Mouse (Mus musculus) left cerebral cortex, postnatal 14 days (tissue): Measurements from ENCODE around the gene Gtf2e1. TPM values are rescaled to one million over a fixed set of nuclear protein-coding genes. Genes with fewer than 3 reads are reported as not detected.

Experiments
- DNase-seq, 2 experiments: peaks; one replicate each; pipeline ENCODE4 v3.0.0; 2021 to 2022; ENCODE audit warnings: low spot score in 2 of 2, mixed read lengths in 1 of 2
- intact Hi-C: fragments of 180-260 bp; cut with DNase I; formaldehyde crosslinking; loops from one replicate; pipeline ENCODE4 v1.15.1; 2025
- total RNA-seq, 2 experiments: library from RNA; stranded (reverse); gene quantifications; 2 replicates each; pipeline ENCODE4 v1.2.3; 2021

Gene Gtf2e1
- total RNA-seq, 2 experiments from 2014 or later: 15.1 TPM

GRCm38 (mm10) chr16:37506751-37507150 is 32.8 kb downstream of the Gtf2e1 start:
- intact Hi-C loops: no loop called here
- peak in 1 of 2 experiments; percentile 34 for DNase-seq

GRCm38 (mm10) chr16:37504517-37504916 is 35.1 kb downstream of the Gtf2e1 start:
- intact Hi-C loops: loop anchor here (5.0 kb wide), 1 partner anchor 122 kb away; the partner anchor contains the start of gene Stxbp5l
- DNase-seq: no peak

GRCm38 (mm10) chr16:37498581-37498980 is 41.0 kb downstream of the Gtf2e1 start:
- DNase-seq: no peak
- intact Hi-C loops: no loop called here

GRCm38 (mm10) chr16:37495017-37495416 is 44.6 kb downstream of the Gtf2e1 start:
- intact Hi-C loops: no loop called here
- peak; percentile 37 to 39 for DNase-seq

GRCm38 (mm10) chr16:37486826-37487612 is 52.6 kb downstream of the Gtf2e1 start:
- intact Hi-C loops: no loop called here
- peak; percentile 51 to 82 for DNase-seq

- intact Hi-C loops: no loop called here
Observed at GRCm38 (mm10) chr16:37478311-37479291, 61.0 kb downstream of the Gtf2e1 start.

GRCm38 (mm10) chr16:37472620-37473312 is 66.8 kb downstream of the Gtf2e1 start:
- intact Hi-C loops: no loop called here
- no peak for DNase-seq

More at GRCm38 (mm10) chr16:37478311-37479291, 61.0 kb downstream of the Gtf2e1 start:
- DNase-seq: no peak

- no peak for DNase-seq
- intact Hi-C loops: no loop called here
Observed at GRCm38 (mm10) chr16:37469595-37469994, 70.0 kb downstream of the Gtf2e1 start.

GRCm38 (mm10) chr16:37463981-37464380 is 75.6 kb downstream of the Gtf2e1 start:
- intact Hi-C loops: no loop called here
- DNase-seq: no peak

GRCm38 (mm10) chr16:37462886-37463285 is 76.7 kb downstream of the Gtf2e1 start:
- DNase-seq: peak; percentile 9 to 14
- intact Hi-C loops: no loop called here

- intact Hi-C loops: no loop called here
- no peak for DNase-seq
Observed at GRCm38 (mm10) chr16:37461601-37462000, 78.0 kb downstream of the Gtf2e1 start.

Other genes with a start within 250 kb of the Gtf2e1 start
- gene Stxbp5l, start 154.8 kb downstream of the Gtf2e1 start, total RNA-seq: 10 to 100 TPM; 83.0 to 87.9 TPM
- gene Rabl3, start 96 bp upstream of the Gtf2e1 start, total RNA-seq: 1 to 10 TPM; 8.1 to 9.4 TPM
- not detected for gene Hgd, start 40.4 kb upstream of the Gtf2e1 start, total RNA-seq
- gene Ndufb4, start 114.7 kb upstream of the Gtf2e1 start, total RNA-seq: 10 to 100 TPM; 73.9 to 77.1 TPM
- gene Fstl1, start 237.1 kb upstream of the Gtf2e1 start, total RNA-seq: 10 to 100 TPM; 44.8 to 49.1 TPM